Mouse (Mus musculus): Measurements from ENCODE around the gene Ccdc3. TPM values are rescaled to one million over a fixed set of nuclear protein-coding genes. Genes with fewer than 3 reads are reported as not detected.

The Ccdc3 gene
- polyA plus RNA-seq, 1 experiment from 2014 or later: 1.4 TPM

DNA sequence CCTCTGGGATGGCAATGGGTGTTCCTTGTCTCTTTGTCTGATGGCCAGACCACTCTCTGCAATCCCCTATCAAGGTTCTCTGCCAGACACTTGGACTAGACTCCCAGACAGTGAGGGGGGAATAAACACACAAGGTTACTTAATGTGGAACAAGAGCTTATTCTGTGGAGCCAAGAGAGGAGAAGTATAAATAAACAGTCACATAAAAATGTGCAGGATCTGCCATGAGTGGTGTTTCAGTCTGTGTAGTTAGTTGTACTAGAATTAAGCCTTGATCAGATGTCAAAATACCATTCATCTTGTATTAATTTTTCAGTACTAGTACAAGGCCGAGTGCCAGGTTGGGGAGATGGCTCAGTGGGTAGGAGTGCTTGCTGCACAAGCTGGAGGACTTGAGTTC lies 34.7 kb upstream of the Ccdc3 start:
- H3K4me1 ChIP-seq (ENCODE audit: insufficient read depth): 0 out of 2 replicates have a peak, but pooled peaks cover under 1% of the 10 kb centered on the region
- no peak overlapping the region for H3K4me3 ChIP-seq (ENCODE audit: low read depth, low read length)
- WGBS: 39% methylated on average over 1 of the region's 1 CpGs
- no peak overlapping the region for H3K4me2 ChIP-seq
- no peaks in the 10 kb centered on the region for H3K36me3 ChIP-seq (ENCODE audit: insufficient read depth)
- no peaks in the 10 kb centered on the region for H3K27me3 ChIP-seq (ENCODE audit: insufficient read depth, low read length)
- H3K9me3 ChIP-seq (ENCODE audit: low read depth, low read length): no peaks in the 10 kb centered on the region
- no peak overlapping the region for H3K9ac ChIP-seq
- no peak overlapping the region for H3K27ac ChIP-seq (ENCODE audit: low read depth)
- DNase-seq: no peak
- no peak for ATAC-seq (ENCODE audit: insufficient read depth)
- no peak for TF ChIP-seq CTCF (IDR thresholded peaks at IDR 0.05; ENCODE audit: low read depth)

DNA sequence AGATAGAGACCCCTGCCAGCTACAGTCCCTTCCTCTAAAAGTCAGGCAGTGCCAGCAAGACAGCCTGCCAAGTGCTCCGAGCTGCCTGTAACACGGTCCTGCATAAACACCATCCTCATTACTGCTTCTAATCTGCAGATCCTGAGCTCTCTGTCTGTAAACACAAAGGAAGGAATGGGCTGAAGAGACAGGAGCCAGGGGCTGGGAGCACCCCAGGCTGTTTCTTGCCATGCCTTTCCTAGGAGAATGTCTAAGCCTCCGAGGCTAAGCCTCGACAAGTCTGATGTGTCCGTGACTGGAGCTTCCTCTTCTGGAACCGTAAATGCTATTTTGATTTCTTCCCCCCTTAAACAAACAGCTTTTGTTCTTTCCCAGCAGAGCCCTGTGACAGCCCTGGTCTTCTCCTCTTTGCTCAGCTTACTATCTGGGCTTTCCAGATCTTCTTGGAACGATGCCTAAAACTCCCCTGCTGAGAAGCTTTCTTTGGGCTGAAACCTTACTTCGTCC lies 24.7 kb upstream of the Ccdc3 start:
- Histone ChIP-seq H3K27me3 (ENCODE audit: insufficient read depth, low read length) (no peaks in the 10 kb centered on the region), H3K4me1 (ENCODE audit: insufficient read depth) (peaks cover 3% of the 10 kb centered on the region; the same call in 1 of the 2 replicates), H3K9me3 (ENCODE audit: low read depth, low read length) (no peaks in the 10 kb centered on the region), H3K4me3 (ENCODE audit: low read depth, low read length) (no peak overlapping the region), H3K4me2 (peak overlapping the region; percentile 25; the same call in 1 of the 2 replicates), H3K9ac (no peak overlapping the region), H3K27ac (ENCODE audit: low read depth) (peak overlapping the region; percentile 21; the same call in 1 of the 2 replicates), H3K36me3 (ENCODE audit: insufficient read depth) (no peaks in the 10 kb centered on the region)
- no peak for TF ChIP-seq CTCF (IDR thresholded peaks at IDR 0.05; ENCODE audit: low read depth)
- ATAC-seq (ENCODE audit: insufficient read depth): peak; percentile 75; the same call in 1 of the 2 replicates
- WGBS: 12% methylated on average over 8 of the region's 8 CpGs
- DNase-seq: peak; percentile 74

DNA sequence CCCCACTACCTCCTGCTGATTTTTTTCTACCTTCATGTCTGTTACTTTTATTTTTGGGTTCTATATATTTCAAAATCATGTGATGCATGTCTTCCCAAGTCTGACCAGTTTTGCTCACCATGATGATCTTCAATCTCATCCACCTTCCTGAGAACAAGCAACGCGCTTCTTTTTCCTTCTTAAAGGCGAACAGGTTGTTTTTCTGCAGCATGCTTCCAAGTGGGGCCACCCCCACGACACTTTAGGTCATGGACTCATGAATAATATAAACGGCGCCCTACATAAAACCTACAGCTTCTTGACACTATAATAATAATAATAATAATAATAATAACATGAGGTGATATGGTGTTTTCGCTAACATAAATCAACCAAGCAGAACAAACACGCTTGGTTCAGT lies 23.2 kb upstream of the Ccdc3 start:
- Histone ChIP-seq H3K27me3 (ENCODE audit: insufficient read depth, low read length) (no peaks in the 10 kb centered on the region), H3K9ac (no peak overlapping the region), H3K4me1 (ENCODE audit: insufficient read depth) (peaks cover 3% of the 10 kb centered on the region; the same call in 1 of the 2 replicates), H3K9me3 (ENCODE audit: low read depth, low read length) (no peaks in the 10 kb centered on the region), H3K27ac (ENCODE audit: low read depth) (no peak overlapping the region), H3K36me3 (ENCODE audit: insufficient read depth) (no peaks in the 10 kb centered on the region), H3K4me2 (no peak overlapping the region), H3K4me3 (ENCODE audit: low read depth, low read length) (no peak overlapping the region)
- no peak for DNase-seq
- WGBS: 89% methylated on average over 8 of the region's 8 CpGs
- TF ChIP-seq CTCF (IDR thresholded peaks at IDR 0.05; ENCODE audit: low read depth): no peak
- ATAC-seq (ENCODE audit: insufficient read depth): no peak

DNA sequence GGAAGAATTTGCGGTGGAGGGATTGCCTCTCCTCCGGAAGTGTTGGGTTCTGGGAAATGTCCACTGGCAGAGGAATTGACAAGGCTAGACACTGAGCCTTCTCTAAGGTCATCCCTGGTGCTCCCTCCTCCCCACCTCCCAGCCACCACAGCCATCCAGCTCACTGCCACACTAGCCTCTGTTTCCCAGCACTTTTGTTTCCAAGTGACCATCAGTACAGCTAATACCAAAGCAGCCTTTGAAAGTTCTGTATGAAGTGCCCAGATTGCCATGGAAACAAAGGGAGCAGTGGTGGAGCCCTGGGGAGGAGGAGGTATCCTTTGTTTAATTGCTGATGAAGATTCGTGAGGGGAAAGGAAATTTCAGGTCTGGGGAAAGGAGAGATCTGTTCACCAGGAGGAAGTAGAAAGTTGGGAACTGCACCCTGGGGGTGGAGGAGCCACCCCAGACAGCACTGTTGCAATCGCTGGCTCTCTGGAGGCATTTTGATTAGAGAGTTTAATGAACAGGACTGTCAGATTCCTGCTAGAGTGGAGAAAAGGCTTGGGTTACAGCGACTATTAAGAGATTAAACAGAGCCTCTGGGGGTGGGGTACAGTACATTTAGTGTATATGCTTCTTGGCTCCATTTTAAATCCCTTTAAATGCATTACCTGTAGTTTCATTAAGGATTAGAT lies 20.6 kb upstream of the Ccdc3 start:
- H3K36me3 ChIP-seq (ENCODE audit: insufficient read depth): no peaks in the 10 kb centered on the region
- ATAC-seq (ENCODE audit: insufficient read depth) (no peak), DNase-seq (no peak)
- no peaks in the 10 kb centered on the region for H3K27me3 ChIP-seq (ENCODE audit: insufficient read depth, low read length)
- TF ChIP-seq CTCF (IDR thresholded peaks at IDR 0.05; ENCODE audit: low read depth): no peak
- H3K4me1 ChIP-seq (ENCODE audit: insufficient read depth): peaks cover 3% of the 10 kb centered on the region; the same call in 1 of the 2 replicates
- no peaks in the 10 kb centered on the region for H3K9me3 ChIP-seq (ENCODE audit: low read depth, low read length)
- H3K4me2 ChIP-seq: no peak overlapping the region
- 34% methylated on average over 5 of the region's 5 CpGs for WGBS
- H3K27ac ChIP-seq (ENCODE audit: low read depth): no peak overlapping the region
- no peak overlapping the region for H3K4me3 ChIP-seq (ENCODE audit: low read depth, low read length)
- no peak overlapping the region for H3K9ac ChIP-seq

DNA sequence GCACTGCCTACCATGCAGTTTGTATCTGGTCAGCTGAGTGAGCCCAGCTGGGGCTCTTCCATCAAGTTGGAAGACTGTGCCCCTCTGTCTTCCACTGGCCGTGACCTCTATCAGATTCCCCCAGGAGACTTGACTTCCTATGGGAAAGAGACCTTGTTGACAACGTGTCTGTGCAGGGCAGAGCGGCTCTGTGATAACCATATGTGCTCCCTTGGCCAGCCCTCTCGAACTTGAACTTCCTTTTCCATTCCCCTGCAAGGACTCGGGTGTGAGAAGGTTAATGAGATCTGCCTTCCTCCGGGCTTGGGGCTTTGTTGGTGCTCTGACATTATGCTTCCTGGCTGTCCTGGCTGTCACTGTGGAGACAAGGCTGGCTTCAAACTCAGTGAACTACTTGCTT lies 12.1 kb upstream of the Ccdc3 start:
- DNase-seq: peak; percentile 29
- H3K27ac ChIP-seq (ENCODE audit: low read depth): no peak overlapping the region

DNA sequence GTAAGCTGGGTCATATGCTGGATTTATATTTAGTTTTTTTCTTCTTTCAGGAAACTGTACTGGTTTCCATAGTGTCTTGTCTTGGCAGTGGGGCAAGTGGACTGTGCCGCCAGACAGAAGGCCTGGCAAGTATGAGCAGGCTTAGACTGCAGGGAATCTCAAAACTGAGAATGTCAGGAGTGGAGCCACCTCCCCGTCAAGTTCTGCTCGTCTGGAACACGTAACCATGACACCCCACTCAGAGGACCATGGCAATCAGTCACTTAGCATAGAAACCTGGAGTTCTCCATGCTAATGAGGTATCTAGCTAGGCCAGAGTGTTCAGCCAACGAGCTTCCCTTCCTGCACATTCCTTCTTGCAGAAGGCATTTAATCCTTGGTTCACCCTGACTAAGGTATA lies 10.2 kb upstream of the Ccdc3 start:
- DNase-seq (no peak), ATAC-seq (ENCODE audit: insufficient read depth) (no peak)
- Histone ChIP-seq H3K9ac (no peak overlapping the region), H3K36me3 (ENCODE audit: insufficient read depth) (no peaks in the 10 kb centered on the region), H3K9me3 (ENCODE audit: low read depth, low read length) (no peaks in the 10 kb centered on the region; the same call in 1 of the 2 replicates), H3K4me1 (ENCODE audit: insufficient read depth) (peaks cover 4% of the 10 kb centered on the region; the same call in 1 of the 2 replicates), H3K27ac (ENCODE audit: low read depth) (no peak overlapping the region), H3K4me3 (ENCODE audit: low read depth, low read length) (no peak overlapping the region), H3K27me3 (ENCODE audit: insufficient read depth, low read length) (no peaks in the 10 kb centered on the region), H3K4me2 (no peak overlapping the region)
- TF ChIP-seq CTCF (IDR thresholded peaks at IDR 0.05; ENCODE audit: low read depth): no peak
- 66% methylated on average over 5 of the region's 5 CpGs for WGBS

More for the DNA sequence above, 12.1 kb upstream of the Ccdc3 start:
- peak; percentile 17 for ATAC-seq (ENCODE audit: insufficient read depth)
- no peaks in the 10 kb centered on the region; the same call in 1 of the 2 replicates for H3K9me3 ChIP-seq (ENCODE audit: low read depth, low read length)
- peaks cover 4% of the 10 kb centered on the region; the same call in 1 of the 2 replicates for H3K4me1 ChIP-seq (ENCODE audit: insufficient read depth)
- no peak overlapping the region for H3K9ac ChIP-seq
- TF ChIP-seq CTCF (IDR thresholded peaks at IDR 0.05; ENCODE audit: low read depth): no peak
- no peak overlapping the region for H3K4me3 ChIP-seq (ENCODE audit: low read depth, low read length)
- 15% methylated on average over 6 of the region's 6 CpGs for WGBS
- H3K36me3 ChIP-seq (ENCODE audit: insufficient read depth): no peaks in the 10 kb centered on the region
- H3K27me3 ChIP-seq (ENCODE audit: insufficient read depth, low read length): no peaks in the 10 kb centered on the region
- no peak overlapping the region for H3K4me2 ChIP-seq

DNA sequence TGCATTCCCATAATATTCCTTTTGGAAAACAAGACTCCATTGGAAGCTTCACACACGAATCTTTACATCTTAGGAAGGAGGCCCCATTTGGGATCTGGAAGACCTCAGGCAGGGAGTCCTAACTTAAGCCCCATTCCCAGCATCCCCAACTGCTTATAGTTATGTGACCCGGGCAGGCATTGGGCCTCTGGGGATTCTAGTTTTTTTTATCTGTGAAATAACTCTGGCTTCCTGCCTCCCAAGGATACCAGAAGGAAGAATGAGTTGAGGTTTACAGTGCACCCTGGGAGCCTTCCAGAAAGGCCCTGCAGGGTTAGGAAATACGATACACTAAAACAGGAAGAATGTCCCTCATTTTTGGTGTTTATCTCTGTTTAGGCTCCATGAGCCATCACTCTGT lies 8.5 kb upstream of the Ccdc3 start:
- ATAC-seq (ENCODE audit: insufficient read depth): peak; percentile 49; the same call in 1 of the 2 replicates
- H3K27me3 ChIP-seq (ENCODE audit: insufficient read depth, low read length): no peaks in the 10 kb centered on the region
- WGBS: 26% methylated on average over 3 of the region's 3 CpGs
- H3K4me3 ChIP-seq (ENCODE audit: low read depth, low read length): no peak overlapping the region
- H3K4me2 ChIP-seq: no peak overlapping the region
- peaks cover 4% of the 10 kb centered on the region; the same call in 1 of the 2 replicates for H3K4me1 ChIP-seq (ENCODE audit: insufficient read depth)
- peak; percentile 59 for DNase-seq
- no peak for TF ChIP-seq CTCF (IDR thresholded peaks at IDR 0.05; ENCODE audit: low read depth)
- H3K36me3 ChIP-seq (ENCODE audit: insufficient read depth): no peaks in the 10 kb centered on the region
- H3K9ac ChIP-seq: no peak overlapping the region
- H3K9me3 ChIP-seq (ENCODE audit: low read depth, low read length): no peaks in the 10 kb centered on the region; the same call in 1 of the 2 replicates
- H3K27ac ChIP-seq (ENCODE audit: low read depth): 0 out of 2 replicates have a peak overlapping the region, but pooled peaks have one; percentile 9
